Mouse (Mus musculus): ENCODE data around the gene Zbtb1.

The Zbtb1 gene

GRCm38 (mm10) chr12:76369978-76370830, at the start of gene Zbtb1:
Gene Zbtb1 (plus strand): TSS chr12:76370266.
- peak; percentile 84 to 85 for DNase-seq

- DNase-seq: peak; percentile 91 to 94
Observed at GRCm38 (mm10) chr12:76324679-76325431, 45.2 kb upstream of the Zbtb1 start, which contains the start of gene Akap5. Gene Akap5 (plus strand): TSS chr12:76324891.

GRCm38 (mm10) chr12:76326437-76327220, 43.4 kb upstream of the Zbtb1 start:
- no peak for DNase-seq

GRCm38 (mm10) chr12:76328567-76329354, 41.3 kb upstream of the Zbtb1 start:
- peak in 1 of 2 experiments; percentile 43 for DNase-seq

- DNase-seq: no peak
Observed at GRCm38 (mm10) chr12:76333688-76334087, 36.4 kb upstream of the Zbtb1 start.

DNA sequence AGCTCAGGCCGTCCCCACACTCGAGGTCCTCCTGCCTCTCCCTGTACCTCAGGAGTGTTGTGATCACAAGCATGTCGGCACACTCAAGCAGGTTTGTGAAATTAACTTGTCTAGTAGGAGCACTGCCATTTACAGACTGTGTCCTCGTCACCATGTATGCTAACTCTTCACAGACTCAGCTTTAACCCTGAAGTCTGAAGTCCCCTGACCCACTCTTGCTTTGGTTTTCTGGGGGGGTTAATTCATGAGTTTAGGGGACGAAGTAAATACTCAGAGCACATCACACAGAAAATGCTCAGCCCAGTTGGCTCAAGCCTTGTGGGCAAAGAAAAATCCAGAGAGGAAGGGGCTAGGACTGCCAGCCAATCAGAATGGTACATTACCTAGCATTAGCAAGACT, 34.4 kb upstream of the Zbtb1 start:
- no peak for DNase-seq

- DNase-seq: no peak
Observed at GRCm38 (mm10) chr12:76336111-76336965, 33.7 kb upstream of the Zbtb1 start.

DNA sequence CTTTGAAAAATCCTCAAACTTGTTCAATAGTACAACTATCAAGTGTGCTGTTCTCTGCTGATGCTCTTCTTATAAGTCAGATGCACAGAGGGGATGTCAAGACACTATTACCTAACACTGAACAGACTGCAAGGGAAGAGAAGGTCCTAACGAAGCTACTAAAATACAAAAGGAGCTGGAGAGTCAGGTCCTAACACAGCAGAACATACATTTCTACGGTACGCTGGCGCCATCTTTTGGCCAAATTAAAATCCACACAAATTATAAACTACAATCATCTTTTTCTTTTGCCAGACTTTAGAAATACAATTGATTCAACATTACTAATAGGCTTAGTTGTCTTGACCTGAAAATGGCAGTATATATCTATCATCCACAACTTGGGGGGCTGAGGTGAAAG, 29.0 kb upstream of the Zbtb1 start:
- DNase-seq: peak; percentile 73 to 84

- no peak for DNase-seq
Observed at GRCm38 (mm10) chr12:76345759-76346455, 24.2 kb upstream of the Zbtb1 start.

DNA sequence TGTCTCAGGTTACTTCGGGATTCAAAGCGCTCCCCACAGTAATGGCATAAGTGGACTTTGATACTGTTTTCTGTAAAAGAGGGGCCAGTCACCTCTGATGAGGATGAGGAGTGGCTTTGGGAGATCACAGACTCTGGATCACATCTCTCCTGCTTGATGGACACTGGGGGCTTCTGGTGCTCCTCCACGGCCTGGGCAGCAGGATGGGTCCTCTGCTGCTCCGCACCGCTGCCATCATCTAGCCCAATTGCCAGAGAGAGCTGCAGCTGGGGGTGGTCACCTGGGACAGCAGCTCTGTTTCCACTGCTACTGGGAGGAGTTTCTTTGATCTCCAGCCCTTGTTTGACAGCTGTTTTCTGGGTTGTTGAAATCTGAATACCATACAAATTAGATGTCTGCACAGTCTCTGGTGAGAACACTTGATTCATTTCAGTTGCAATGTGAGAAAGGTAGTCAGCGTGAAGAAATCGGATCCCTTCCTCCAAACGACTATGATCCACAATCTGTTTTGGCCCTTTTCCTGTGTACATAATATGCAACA, 20.3 kb upstream of the Zbtb1 start:
- no peak for DNase-seq

DNA sequence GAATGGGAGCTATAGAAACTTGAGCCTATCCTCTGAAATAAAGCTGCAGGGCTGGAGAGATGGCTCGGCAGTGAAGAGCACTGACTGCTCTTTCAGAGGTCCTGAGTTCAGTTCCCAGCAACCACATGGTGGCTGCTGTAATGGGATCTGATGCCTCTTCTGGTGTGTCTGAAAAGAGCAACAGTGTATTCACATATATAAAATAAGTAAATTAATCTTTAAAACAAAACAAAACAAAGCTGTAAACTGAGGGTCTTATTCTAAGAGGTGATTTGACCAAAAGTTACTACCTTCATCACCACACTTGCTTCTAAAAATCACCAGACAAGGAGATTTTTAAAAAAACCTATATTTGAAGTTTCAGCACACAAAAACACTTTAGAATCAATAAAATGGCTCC, 9.2 kb upstream of the Zbtb1 start:
- no peak for DNase-seq

DNA sequence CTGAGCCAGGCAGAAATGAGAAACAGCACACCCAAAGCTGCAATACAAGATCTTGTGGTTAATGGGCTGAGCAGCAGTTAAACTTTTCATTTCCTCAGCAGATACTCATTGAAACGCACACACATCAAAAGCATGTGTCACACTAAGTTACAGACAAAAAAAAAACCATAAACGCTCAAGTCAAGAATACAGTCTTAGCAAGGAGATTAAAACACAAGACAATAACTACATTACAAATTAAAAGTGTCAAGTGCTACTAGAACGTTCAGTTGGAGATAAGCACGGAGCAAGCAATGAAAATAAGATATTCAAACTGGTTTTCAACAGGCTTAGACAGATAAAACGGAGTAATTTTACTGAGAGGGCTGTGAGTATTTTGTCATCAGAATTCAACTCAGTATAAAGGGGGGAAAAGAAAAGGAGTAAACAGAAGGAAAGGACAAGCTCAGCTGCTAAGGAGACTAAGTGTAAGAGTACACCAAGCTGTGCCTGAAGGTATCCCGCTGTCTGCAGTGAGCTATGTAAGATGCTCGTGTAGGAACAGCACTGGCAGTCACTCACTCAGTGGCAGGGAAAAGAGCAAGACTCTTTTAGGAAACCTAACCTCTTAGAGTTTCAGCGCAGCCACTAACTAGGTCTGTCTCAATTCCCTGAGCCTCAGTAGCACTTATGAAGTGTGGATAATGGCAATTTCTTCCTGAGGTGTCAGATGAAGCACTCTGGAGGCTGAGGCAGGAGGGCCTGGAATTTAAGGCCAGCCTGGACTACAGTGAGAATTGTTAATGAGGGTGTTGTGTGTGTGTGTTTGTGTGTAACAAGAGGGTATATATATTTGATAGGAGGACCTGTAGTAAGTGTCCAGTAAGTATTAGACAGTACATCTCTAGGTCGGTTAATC, 8.4 kb upstream of the Zbtb1 start:
- DNase-seq: no peak

- DNase-seq: no peak
Observed at GRCm38 (mm10) chr12:76362303-76362676, 7.8 kb upstream of the Zbtb1 start.

GRCm38 (mm10) chr12:76366276-76366675, 3.8 kb upstream of the Zbtb1 start:
- no peak for DNase-seq

DNA sequence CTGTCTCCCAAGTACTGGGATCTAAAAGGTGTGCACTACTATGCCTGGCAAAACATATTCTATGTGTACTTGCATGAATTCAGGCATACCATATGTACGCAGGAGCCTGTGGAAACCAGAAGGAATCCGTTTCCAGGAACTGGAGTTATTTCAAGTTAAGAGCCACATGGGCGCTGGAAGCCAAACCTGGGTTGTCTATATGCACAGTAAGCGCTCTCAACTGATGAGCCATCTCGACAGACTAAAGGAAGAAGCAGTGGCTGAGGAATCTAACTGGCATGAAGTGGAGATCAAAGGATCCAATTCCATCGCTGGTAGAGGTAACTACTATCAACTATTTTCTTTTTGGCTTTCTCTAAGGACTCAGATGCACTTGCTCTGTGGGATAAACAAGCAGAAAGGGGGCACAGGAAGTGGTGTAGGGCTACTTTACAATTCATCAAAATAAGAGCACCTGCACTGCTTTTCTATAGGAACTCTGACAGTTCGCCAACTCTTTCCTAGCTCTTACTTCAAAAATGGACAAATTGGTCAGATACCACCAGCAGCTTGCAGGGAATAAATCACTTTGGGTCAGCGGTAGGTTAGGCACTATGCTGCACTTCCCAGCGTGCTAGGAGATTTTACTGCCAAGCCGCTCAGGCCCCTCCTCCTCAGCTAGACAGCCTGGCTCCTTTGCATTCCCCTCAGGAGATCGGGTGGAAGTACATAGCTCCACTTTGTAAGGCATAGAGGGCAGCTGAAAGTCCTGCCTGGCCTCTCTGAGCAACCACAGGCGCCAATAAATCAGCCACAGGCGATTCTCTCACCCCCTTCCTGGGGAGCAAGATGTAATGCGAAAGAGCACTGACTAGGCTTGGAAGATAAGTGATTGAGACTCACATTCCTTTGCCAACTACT, 2.7 kb upstream of the Zbtb1 start:
- peak; percentile 44 to 61 for DNase-seq

- peak in 1 of 2 experiments; percentile 22 for DNase-seq
Observed at GRCm38 (mm10) chr12:76368201-76368789, 1.8 kb upstream of the Zbtb1 start.

DNA sequence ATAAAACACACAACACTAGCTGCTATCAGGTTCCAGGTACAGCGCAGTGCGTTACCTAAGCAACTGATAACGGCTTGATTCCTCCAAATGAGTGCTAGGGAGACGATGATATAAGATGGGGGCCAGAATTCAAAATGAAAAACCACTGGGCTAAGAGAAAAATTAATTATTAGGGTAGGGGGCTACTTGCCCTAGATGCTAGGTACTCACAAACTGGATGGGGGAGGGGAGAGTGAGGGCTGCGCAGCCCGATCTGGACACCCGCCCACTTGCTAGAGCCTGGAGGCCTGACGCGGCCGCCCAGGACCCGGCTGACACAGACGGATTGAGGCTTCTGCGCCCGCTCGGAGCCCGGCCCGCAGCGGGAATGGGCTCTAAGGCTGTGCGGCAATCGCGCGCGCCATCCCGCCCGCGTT, 1.3 kb upstream of the Zbtb1 start:
- DNase-seq: peak; percentile 88 to 92
